Mouse (Mus musculus): ENCODE results near the gene Pycard. TPM values are rescaled to one million over a fixed set of nuclear protein-coding genes. Genes with fewer than 3 reads are reported as not detected.
"Not testable (repeated sequence)": the region's sequence is repeated elsewhere in the genome, so short reads cannot be mapped to it uniquely, and the experiment has no call there.

Gene Pycard
- polyA plus RNA-seq, 1 experiment from 2014 or later: 4.2 TPM

DNA sequence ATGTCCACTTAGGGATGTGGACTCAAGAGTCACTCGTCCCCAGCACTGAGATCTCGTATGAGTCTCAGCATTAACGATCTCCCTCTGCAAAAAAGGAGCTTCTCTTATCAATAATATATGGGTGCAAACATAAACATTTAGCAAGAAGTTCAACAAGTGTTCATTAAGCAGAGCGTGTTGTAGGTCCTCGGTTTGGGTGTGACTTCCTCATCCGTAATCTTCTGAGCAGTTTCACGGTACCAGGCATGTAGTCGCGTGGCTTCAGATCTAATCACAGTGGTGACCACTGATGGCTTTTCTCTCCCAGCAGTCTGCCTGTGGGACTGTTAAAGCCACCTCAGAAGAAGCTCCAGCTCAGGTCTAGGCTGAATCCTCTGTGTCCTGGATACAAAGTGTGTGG lies 30.7 kb upstream of the Pycard start:
- Histone ChIP-seq H3K9me3 (ENCODE audit: control insufficient read depth, low read length) (no peaks in the 10 kb centered on the region), H3K27ac (ENCODE audit: low read depth, low read length) (no peak overlapping the region), H3K4me2 (ENCODE audit: low read depth, low read length, severe bottlenecking) (no peak overlapping the region), H3K27me3 (ENCODE audit: control insufficient read depth, insufficient read depth, low read length) (no peaks in the 10 kb centered on the region), H3K9ac (ENCODE audit: low read length) (no peak overlapping the region), H3K4me1 (replicated peaks; ENCODE audit: control insufficient read depth, insufficient read depth, low read length) (no peaks in the 10 kb centered on the region), H3K4me3 (ENCODE audit: low read depth, low read length) (no peak overlapping the region), H3K36me3 (ENCODE audit: control insufficient read depth, insufficient read depth, low read length) (no peaks in the 10 kb centered on the region)
- WGBS: 95% methylated on average over 9 of the region's 9 CpGs
- DNase-seq (ENCODE audit: low spot score) (no peak), ATAC-seq (replicated peaks; ENCODE audit: low FRiP score) (no peak)

DNA sequence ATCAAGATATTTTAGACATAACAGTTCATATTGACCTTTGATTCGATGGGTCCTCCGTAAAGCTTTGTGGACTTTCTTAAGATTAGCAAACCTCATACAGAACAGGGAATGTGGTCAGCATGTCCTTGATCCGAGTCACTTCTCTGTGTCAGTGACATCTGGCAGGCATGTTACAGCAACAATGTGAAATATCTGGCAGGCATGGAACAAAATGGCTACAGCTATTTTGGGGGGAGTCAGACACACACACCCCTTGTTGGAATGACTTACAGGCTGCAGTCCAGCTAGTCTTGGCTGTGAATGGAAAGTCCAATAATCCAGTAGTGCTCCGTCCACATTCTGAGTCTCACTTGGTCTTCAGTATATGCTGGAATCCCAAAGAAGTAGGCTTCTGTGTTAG lies 29.9 kb upstream of the Pycard start:
- ATAC-seq (replicated peaks; ENCODE audit: low FRiP score): no peak
- WGBS: 97% methylated on average over 4 of the region's 4 CpGs
- H3K27ac ChIP-seq (ENCODE audit: low read depth, low read length): no peak overlapping the region
- DNase-seq (ENCODE audit: low spot score): no peak
- no peak overlapping the region for H3K9ac ChIP-seq (ENCODE audit: low read length)
- H3K4me2 ChIP-seq (ENCODE audit: low read depth, low read length, severe bottlenecking): no peak overlapping the region
- no peaks in the 10 kb centered on the region for H3K4me1 ChIP-seq (replicated peaks; ENCODE audit: control insufficient read depth, insufficient read depth, low read length)
- no peaks in the 10 kb centered on the region for H3K9me3 ChIP-seq (ENCODE audit: control insufficient read depth, low read length)
- H3K36me3 ChIP-seq (ENCODE audit: control insufficient read depth, insufficient read depth, low read length): no peaks in the 10 kb centered on the region
- H3K27me3 ChIP-seq (ENCODE audit: control insufficient read depth, insufficient read depth, low read length): no peaks in the 10 kb centered on the region
- no peak overlapping the region for H3K4me3 ChIP-seq (ENCODE audit: low read depth, low read length)

DNA sequence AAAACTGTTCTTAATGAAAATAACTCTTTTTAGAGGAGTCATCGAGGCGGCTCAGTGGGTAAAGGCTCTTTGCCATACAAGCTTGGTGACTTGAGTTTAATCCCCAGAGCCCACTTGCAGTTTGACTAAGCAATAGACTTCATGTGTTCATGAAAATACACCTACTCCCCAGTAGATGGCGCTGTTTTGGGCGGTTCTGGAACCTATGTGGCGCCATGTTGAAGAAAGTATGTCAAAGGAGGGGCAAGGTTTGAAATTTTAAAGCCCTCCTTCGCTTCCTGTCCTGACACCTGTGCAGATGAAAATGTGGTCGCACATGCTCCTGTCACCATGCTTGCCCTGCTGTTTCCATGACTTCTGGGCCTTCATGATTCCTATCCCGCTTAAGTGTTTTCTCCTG lies 29.3 kb upstream of the Pycard start:
- WGBS: 65% methylated on average over 8 of the region's 8 CpGs
- DNase-seq (ENCODE audit: low spot score): no peak

DNA sequence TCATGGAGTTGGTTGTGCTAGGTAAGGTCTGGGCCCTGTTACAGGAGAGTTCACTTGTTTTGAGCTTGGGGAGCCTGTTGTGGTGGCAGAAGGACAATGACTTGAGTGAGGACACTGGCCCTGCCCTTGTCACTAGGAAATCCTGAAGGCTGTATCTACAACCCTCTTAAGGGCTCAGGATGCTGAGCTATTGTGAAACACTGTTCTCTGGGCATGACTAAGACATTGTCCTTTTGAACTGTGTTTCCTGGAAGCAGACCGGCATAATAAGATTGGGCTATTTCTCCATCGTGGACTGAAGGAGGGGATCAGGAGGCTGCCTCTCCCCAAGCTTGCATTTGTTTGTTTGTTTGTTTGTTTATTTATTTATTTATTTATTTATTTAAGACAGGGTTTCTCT lies 25.5 kb upstream of the Pycard start:
- Histone ChIP-seq H3K27ac (ENCODE audit: low read depth, low read length) (no peak overlapping the region), H3K36me3 (ENCODE audit: control insufficient read depth, insufficient read depth, low read length) (no peaks in the 10 kb centered on the region), H3K4me3 (ENCODE audit: low read depth, low read length) (no peak overlapping the region), H3K9me3 (ENCODE audit: control insufficient read depth, low read length) (no peaks in the 10 kb centered on the region), H3K27me3 (ENCODE audit: control insufficient read depth, insufficient read depth, low read length) (no peaks in the 10 kb centered on the region), H3K4me2 (ENCODE audit: low read depth, low read length, severe bottlenecking) (no peak overlapping the region), H3K4me1 (replicated peaks; ENCODE audit: control insufficient read depth, insufficient read depth, low read length) (no peaks in the 10 kb centered on the region), H3K9ac (ENCODE audit: low read length) (no peak overlapping the region)
- WGBS: 97% methylated on average over 2 of the region's 2 CpGs
- DNase-seq (ENCODE audit: low spot score): no peak
- ATAC-seq (replicated peaks; ENCODE audit: low FRiP score): no peak

More for the DNA sequence above, 29.3 kb upstream of the Pycard start:
- Histone ChIP-seq H3K27ac (ENCODE audit: low read depth, low read length) (no peak overlapping the region), H3K4me3 (ENCODE audit: low read depth, low read length) (no peak overlapping the region), H3K9me3 (ENCODE audit: control insufficient read depth, low read length) (no peaks in the 10 kb centered on the region), H3K36me3 (ENCODE audit: control insufficient read depth, insufficient read depth, low read length) (no peaks in the 10 kb centered on the region), H3K9ac (ENCODE audit: low read length) (no peak overlapping the region), H3K4me1 (replicated peaks; ENCODE audit: control insufficient read depth, insufficient read depth, low read length) (no peaks in the 10 kb centered on the region), H3K27me3 (ENCODE audit: control insufficient read depth, insufficient read depth, low read length) (no peaks in the 10 kb centered on the region), H3K4me2 (ENCODE audit: low read depth, low read length, severe bottlenecking) (no peak overlapping the region)
- ATAC-seq (replicated peaks; ENCODE audit: low FRiP score): no peak

DNA sequence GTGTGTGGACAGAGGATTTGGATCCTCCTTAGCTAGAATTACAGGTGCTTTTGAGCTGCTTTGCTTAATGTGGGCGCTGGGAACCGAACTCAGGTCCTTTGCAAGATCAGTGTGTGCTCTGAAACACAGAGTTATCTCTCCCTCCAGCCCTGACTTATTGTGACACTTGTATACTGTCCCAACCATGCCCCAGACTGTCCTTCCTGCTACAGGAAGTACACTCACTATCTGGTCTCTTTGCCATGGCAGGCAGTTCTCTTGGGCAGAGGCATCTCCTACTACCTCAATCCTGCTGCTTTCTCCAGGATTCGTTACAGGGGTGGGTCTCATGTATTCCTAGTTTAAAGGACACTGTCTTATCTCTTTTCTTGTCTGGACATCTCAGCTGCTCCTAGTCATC lies 24.6 kb upstream of the Pycard start:
- Histone ChIP-seq H3K27ac (ENCODE audit: low read depth, low read length) (no peak overlapping the region), H3K4me1 (replicated peaks; ENCODE audit: control insufficient read depth, insufficient read depth, low read length) (no peaks in the 10 kb centered on the region), H3K9ac (ENCODE audit: low read length) (no peak overlapping the region), H3K4me3 (ENCODE audit: low read depth, low read length) (no peak overlapping the region), H3K4me2 (ENCODE audit: low read depth, low read length, severe bottlenecking) (no peak overlapping the region), H3K27me3 (ENCODE audit: control insufficient read depth, insufficient read depth, low read length) (no peaks in the 10 kb centered on the region), H3K36me3 (ENCODE audit: control insufficient read depth, insufficient read depth, low read length) (no peaks in the 10 kb centered on the region), H3K9me3 (ENCODE audit: control insufficient read depth, low read length) (no peaks in the 10 kb centered on the region)
- no peak for DNase-seq (ENCODE audit: low spot score)
- ATAC-seq (replicated peaks; ENCODE audit: low FRiP score): no peak
- WGBS: 84% methylated on average over 3 of the region's 3 CpGs

DNA sequence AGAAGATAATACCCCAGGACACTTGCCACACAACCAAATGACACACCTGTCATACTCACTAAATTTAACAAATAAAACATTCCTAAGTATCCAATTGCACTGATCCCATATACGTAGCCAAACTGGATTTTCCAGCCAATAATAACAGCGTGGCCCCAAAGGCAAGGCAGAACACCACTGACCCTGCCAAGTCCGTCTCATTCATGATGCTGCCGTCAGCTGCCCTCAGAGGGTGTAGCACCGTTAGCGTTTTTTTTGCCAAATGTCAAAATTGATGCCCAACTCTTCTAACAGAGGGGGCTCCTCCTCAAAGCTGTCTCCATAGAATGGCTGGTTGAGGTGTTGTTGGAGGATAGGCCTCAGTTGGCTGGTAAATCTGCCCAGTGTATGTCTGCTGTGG lies 23.0 kb upstream of the Pycard start:
- WGBS: 86% methylated on average over 6 of the region's 6 CpGs
- Histone ChIP-seq H3K9ac (ENCODE audit: low read length) (no peak overlapping the region), H3K36me3 (ENCODE audit: control insufficient read depth, insufficient read depth, low read length) (no peaks in the 10 kb centered on the region), H3K9me3 (ENCODE audit: control insufficient read depth, low read length) (no peaks in the 10 kb centered on the region), H3K4me1 (replicated peaks; ENCODE audit: control insufficient read depth, insufficient read depth, low read length) (no peaks in the 10 kb centered on the region), H3K27ac (ENCODE audit: low read depth, low read length) (no peak overlapping the region), H3K4me2 (ENCODE audit: low read depth, low read length, severe bottlenecking) (no peak overlapping the region), H3K27me3 (ENCODE audit: control insufficient read depth, insufficient read depth, low read length) (no peaks in the 10 kb centered on the region), H3K4me3 (ENCODE audit: low read depth, low read length) (no peak overlapping the region)
- no peak for DNase-seq (ENCODE audit: low spot score)
- no peak for ATAC-seq (replicated peaks; ENCODE audit: low FRiP score)

DNA sequence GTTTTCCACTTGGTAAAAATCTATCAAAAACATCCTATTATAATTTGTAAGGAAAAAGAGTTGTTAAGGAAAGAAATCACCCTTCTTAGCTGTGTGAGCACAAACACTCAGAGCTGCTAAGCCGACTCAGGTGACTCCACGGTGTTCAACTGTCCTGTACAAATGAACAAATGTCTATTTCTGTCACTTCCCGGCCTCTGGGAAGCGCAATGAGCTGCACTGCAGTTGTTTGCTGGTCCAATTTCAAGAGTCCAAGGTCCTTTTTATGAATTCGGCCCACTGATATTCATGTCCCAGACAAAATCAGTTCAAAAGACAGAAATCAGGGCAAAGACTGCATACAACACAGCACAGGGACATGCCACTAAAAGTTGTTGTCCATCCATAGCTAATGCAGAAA lies 22.5 kb upstream of the Pycard start:
- not testable (repeated sequence) for H3K9me3 ChIP-seq (ENCODE audit: control insufficient read depth, low read length); H3K9ac ChIP-seq (ENCODE audit: low read length); ATAC-seq (replicated peaks; ENCODE audit: low FRiP score); H3K4me3 ChIP-seq (ENCODE audit: low read depth, low read length); H3K4me1 ChIP-seq (replicated peaks; ENCODE audit: control insufficient read depth, insufficient read depth, low read length); H3K36me3 ChIP-seq (ENCODE audit: control insufficient read depth, insufficient read depth, low read length); H3K27ac ChIP-seq (ENCODE audit: low read depth, low read length); DNase-seq (ENCODE audit: low spot score); H3K4me2 ChIP-seq (ENCODE audit: low read depth, low read length, severe bottlenecking); H3K27me3 ChIP-seq (ENCODE audit: control insufficient read depth, insufficient read depth, low read length)
- WGBS: 86% methylated on average over 5 of the region's 5 CpGs

DNA sequence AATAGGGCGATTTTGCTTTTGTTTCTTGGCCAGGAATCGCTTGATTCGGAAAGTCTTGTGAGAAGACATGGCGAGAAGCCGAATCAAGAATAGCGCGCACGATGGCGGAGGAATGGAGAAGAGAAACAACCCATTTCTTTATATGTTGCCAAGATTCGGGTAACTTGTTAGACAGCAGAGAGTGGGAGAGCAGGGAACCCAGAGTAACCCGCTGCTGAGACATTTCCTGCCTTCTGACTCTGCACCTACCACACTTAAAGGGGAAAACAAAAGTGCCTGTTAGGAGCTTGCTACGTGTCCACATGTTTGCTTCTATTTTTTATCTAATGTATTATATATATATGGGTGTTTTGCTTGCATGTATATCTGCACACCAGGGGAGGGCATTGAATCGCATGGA lies 19.4 kb upstream of the Pycard start:
- Histone ChIP-seq H3K4me1 (replicated peaks; ENCODE audit: control insufficient read depth, insufficient read depth, low read length) (no peaks in the 10 kb centered on the region), H3K9ac (ENCODE audit: low read length) (no peak overlapping the region), H3K4me3 (ENCODE audit: low read depth, low read length) (no peak overlapping the region), H3K9me3 (ENCODE audit: control insufficient read depth, low read length) (no peaks in the 10 kb centered on the region), H3K27ac (ENCODE audit: low read depth, low read length) (no peak overlapping the region), H3K27me3 (ENCODE audit: control insufficient read depth, insufficient read depth, low read length) (no peaks in the 10 kb centered on the region), H3K4me2 (ENCODE audit: low read depth, low read length, severe bottlenecking) (no peak overlapping the region), H3K36me3 (ENCODE audit: control insufficient read depth, insufficient read depth, low read length) (no peaks in the 10 kb centered on the region)
- DNase-seq (ENCODE audit: low spot score) (no peak), ATAC-seq (replicated peaks; ENCODE audit: low FRiP score) (no peak)
- WGBS: 96% methylated on average over 13 of the region's 13 CpGs

DNA sequence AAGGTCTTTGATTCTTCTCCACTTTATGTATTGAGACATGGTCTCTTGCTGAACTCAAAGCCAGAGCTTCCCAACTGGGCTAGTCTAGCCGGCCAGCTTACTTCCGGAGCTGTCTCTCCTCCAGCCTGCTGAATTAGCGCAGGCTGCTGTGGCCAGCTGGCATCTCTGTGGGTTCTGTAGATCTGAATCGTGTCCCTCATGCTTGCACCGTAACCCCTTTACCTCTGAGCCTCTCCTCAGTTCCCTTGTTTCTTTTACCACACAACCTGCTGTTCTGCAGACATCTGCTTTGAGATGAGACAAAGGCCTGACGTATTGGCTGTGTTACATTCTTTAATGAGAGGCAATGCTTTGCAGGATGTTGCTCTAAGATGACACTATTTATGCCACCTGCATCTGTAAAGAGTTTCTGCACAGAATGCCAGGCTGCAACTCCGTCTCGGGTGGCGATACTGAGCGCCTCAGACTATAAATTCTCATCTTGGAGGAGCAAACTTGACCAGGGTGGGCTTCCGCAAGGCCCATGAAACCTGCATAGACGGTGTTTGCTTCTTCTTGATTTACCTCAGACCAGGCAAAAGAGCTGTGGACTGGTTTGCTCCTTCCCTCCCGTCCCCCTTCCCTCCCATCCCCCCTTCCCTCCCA lies 18.6 kb upstream of the Pycard start:
- no peaks in the 10 kb centered on the region for H3K36me3 ChIP-seq (ENCODE audit: control insufficient read depth, insufficient read depth, low read length)
- no peaks in the 10 kb centered on the region for H3K9me3 ChIP-seq (ENCODE audit: control insufficient read depth, low read length)
- no peaks in the 10 kb centered on the region for H3K27me3 ChIP-seq (ENCODE audit: control insufficient read depth, insufficient read depth, low read length)
- WGBS: 83% methylated on average over 13 of the region's 13 CpGs
- no peak overlapping the region for H3K9ac ChIP-seq (ENCODE audit: low read length)
- H3K4me2 ChIP-seq (ENCODE audit: low read depth, low read length, severe bottlenecking): no peak overlapping the region
- no peak overlapping the region for H3K4me3 ChIP-seq (ENCODE audit: low read depth, low read length)
- H3K27ac ChIP-seq (ENCODE audit: low read depth, low read length): no peak overlapping the region
- ATAC-seq (replicated peaks; ENCODE audit: low FRiP score): no peak
- DNase-seq (ENCODE audit: low spot score): no peak
- no peaks in the 10 kb centered on the region for H3K4me1 ChIP-seq (replicated peaks; ENCODE audit: control insufficient read depth, insufficient read depth, low read length)
